Mouse (Mus musculus): ENCODE measurements around the gene Pram1.
"Not testable (repeated sequence)": the region's sequence is repeated elsewhere in the genome, so short reads cannot be mapped to it uniquely, and the experiment has no call there.

The Pram1 gene

DNA sequence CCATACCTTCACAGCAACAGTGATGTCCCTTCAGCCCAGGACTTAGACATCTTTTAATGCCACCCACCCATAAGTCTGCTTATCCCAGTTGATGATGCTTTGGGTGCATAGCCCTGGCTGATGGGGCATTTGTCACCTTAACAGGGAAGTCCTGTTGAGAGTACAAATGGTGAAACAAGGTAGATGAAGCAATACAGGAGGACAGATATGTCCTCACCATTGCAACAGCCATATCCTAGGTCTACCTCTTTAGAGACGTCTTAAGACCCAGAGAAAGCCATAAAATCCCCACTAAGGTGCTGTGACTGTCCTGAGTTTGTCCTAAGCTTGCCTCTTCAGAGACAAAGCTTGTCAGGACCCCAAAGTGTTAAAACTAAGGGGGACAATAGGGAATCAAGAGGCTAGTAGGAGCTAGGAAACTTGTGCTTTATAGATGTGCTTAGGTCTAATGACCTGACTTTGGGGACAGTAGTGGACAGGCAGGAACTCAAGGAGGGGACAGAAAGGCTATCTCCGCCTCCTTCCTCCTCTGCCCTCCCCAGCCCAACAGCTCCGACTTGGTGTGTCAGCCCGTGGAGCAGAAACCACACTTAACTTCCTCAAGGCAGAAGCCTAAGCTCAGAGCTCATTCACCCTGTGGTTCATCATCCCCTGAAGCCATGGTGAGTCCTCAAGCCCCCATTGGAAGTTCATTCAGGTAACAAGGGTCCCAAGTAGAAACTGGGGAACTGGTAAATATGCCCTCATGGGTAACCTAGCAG is at the start of gene Pram1:
Gene Pram1 (plus strand): TSS at position 541 of the 761 bp plus-strand sequence.
- no peak for DNase-seq (ENCODE audit: low spot score in 2 of 2)

DNA sequence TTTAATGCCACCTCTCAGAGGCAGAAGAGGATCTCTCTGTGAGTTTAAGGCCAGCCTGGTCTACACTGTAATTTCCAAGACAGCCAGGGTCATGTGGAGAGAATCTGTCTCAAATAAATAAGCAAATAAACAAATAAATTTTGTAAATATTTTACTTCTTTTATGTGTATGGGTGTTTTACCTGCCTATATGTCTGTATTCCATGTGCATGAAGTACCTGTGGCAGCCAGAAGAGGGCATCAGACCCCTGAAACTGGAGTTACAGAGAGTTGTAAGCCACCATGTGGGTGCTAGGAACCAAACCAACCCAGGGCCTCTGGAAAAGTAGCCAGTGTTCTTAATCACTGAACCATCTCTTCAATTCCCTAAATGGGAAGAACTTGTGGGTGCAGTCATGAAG is 40.6 kb upstream of the Pram1 start:
- no peak for DNase-seq (ENCODE audit: low spot score in 2 of 2)

- DNase-seq (ENCODE audit: low spot score in 2 of 2), result no peak
Measured at GRCm38 (mm10) chr17:33598506-33598905, 39.4 kb upstream of the Pram1 start.

DNA sequence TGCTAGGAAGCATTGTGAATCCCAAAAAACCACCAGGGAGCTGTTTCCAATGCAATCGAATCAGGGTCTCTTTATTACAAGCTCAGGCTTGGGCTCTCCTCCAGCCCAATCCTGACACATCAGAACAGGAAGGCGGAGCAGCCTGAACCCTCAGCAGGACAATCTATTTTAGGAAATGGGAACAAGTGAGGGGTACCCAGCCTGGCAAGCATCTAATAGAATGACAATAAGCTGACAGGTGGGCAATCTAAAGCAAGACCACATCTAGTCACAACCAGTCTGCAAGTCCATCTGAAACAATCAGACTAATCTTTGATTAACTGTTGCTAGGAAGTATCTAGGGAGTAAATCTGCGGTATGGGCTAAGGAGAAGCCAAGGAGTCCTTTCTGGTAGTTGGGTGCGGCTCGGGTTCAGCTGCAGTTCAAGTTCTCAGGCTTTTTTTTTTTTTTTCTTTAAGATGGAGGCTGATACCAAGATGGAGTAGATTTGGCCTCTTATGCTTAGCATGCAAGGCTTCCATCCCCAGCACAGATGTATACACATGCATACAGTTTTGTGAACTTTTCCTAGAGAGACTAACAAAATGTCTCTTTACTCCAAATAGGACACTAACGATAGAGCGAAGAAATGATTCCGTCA is 37.9 kb upstream of the Pram1 start:
- DNase-seq (ENCODE audit: low spot score in 2 of 2), result no peak

DNA sequence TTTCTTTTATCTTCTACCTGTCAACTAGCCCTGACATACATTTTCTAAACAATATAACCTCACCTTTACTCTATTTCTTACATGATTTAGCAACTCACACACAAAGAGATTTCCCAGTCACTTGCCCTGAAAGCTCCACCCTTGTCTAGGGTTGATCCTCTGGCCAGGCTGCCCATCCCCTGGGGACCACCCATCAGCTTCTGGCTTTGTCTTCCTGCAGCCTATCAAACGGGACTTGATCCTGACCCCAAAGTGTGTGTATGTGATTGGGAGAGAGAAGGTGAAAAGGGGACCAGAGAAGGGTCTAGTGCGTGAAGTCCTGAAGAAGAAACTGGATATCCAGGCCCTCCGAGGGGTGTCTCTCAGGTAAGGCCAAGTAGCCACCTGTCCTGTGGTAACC is 37.0 kb upstream of the Pram1 start:
- DNase-seq (ENCODE audit: low spot score in 2 of 2), result no peak

- no peak for DNase-seq (ENCODE audit: low spot score in 2 of 2)
Measured at GRCm38 (mm10) chr17:33601947-33602346, 35.9 kb upstream of the Pram1 start.

DNA sequence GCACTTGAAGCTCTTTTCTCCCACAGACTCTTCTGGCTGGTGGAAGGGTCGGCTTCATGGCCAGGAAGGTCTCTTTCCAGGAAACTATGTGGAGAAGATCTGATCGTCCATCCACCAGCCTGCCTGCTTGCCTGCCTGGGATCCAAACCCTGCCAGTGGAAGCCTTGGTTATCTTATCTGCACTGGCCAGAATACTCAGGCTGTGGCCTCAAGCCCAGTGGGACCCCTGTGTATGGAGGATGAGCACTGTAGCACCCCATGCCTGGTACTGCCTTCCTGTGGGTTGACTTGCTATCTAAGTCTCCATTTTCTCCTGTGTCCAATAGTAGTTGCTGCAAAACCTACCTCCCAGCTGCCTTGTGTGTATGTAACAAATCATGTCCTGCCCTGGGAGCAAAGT is 30.6 kb upstream of the Pram1 start:
- DNase-seq (ENCODE audit: low spot score in 2 of 2), result no peak

DNA sequence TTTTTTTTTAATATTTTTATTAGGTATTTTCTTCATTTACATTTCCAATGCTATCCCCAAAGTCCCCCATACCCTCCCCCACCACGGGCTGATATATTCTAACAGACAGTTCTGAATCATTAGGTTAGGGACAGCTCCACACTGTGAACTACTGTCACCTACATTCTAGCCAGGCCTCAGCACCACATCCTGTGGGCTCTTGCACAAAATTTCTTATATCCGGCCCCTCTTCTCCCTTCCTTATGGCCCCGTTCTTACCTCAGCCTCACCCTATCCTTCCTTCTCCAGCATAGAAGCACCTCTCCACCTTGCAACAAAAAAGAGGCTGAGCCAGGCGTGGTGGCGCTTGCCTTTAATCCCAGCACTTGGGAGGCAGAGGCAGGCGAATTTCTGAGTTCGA is 27.3 kb upstream of the Pram1 start:
- DNase-seq (ENCODE audit: low spot score in 2 of 2), result no peak

- not testable (repeated sequence) for DNase-seq (ENCODE audit: low spot score in 2 of 2)
Measured at GRCm38 (mm10) chr17:33613726-33614125, 24.1 kb upstream of the Pram1 start.

DNA sequence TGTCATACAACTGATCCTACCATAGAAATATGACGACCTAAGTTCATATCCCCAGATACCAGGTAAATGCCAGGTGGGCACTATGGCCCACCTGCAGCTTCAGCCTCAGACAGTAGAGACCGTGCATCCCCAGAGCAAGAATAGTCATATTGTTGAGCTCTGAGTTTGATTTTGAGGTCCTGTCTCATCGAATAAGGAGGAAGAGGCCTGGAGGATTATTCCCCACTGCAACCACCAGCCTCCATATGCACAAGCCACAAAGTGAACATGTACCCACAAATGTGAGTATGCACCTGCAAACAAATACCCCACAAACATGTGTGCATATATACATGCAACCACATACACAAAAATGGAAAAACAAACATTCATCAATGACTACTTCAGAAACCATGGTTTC is 10.6 kb upstream of the Pram1 start:
- DNase-seq (ENCODE audit: low spot score in 2 of 2), result no peak

DNA sequence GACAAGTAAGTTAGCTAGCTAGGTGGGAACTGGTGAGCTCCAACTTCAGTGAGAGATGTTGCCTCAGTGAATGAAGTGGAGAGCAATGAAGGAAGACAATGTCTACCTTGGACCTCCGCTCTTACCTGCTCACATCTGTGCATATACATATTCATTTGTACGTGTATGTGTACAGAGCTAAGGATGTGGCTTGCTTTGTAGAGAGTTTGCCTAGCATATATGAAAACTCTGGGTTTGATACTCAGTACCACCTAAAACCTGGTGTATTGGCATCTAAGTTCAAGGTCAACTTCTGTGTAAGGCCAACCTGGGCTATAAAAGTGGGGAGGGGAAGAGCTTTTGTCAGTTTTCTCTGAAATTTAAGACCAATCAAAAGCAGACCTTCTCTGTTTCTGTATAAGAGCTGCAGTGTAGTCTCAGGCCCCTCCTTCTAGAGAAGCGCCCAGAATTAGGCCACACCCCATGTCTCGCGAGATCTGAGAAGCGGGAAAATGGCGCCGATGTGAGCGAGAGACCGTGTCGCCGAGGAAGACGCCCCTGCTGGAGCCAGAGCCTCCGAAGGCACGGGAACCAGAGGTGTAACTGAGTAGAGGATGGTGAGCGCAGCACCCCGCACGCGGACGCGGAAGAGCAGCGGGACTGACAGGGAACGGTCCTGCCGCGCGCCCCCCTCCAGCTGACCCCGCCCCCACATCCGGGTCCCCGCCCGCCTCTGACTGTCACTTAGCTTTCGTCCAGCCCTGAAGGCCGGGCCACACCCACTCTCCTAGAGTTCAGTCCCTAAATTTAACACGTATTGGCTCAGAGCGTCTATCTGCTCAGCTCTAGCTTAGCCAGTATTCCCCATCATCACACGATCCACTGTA is 9.0 kb upstream of the Pram1 start, which contains the start of gene Zfp414:
Gene Zfp414 (plus strand): TSS at position 470 of the 866 bp plus-strand sequence.
- peak; percentile 87 to 91 for DNase-seq (ENCODE audit: low spot score in 2 of 2)

- DNase-seq (ENCODE audit: low spot score in 2 of 2), result no peak
Measured at GRCm38 (mm10) chr17:33629487-33630125, 8.2 kb upstream of the Pram1 start.

DNA sequence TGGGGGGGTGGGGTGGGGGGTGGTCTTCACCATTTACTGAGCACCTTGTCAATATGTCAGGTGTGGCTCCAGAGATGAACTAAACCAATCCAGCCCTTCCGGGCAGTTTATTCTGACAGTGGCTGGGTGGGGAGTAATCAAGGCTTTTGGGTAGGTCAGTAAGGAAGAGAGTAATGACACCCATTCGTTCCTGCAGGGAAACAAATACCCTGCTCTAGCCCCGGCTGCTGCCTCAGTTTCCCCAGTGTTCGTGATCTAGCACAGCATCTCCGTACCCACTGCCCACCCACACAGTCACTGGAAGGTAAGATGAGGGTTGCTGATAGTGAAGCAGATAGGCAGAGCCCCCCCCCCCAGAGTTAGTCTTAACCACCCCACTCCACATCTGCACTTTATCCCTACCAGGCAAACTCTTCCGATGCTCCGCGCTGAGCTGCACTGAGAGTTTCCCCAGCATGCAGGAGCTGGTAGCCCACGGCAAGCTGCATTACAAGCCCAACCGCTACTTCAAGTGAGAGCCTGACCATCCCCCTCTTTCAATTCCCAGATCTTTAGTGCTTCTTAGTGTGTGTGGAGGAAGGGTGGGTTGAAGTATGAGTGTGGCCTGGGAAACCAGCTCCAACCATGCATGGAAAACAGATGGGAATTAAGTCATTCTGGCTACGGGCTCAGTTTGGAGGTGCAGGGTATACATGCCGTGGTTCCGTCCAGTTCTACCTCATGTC is 7.5 kb upstream of the Pram1 start:
- no peak for DNase-seq (ENCODE audit: low spot score in 2 of 2)

DNA sequence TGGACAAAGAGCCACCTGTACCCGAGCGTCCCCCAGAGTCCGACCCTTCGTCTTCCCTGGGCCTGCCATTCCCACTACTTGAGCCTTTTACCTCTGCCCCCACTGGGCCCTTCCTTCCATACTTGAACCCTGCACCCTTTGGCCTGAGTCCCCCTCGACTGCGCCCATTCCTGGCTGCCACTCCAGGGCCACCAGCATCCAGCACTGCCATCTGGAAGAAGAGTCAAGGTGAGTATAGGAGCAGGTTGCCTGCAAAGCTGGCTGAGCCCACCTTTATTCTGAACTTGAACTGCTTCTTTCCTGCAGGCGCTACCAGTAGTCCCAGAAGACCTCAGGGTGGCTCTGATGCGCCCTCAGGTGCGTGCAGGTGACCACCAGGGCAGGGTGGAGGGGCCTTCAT is 6.6 kb upstream of the Pram1 start:
- no peak for DNase-seq (ENCODE audit: low spot score in 2 of 2)

DNA sequence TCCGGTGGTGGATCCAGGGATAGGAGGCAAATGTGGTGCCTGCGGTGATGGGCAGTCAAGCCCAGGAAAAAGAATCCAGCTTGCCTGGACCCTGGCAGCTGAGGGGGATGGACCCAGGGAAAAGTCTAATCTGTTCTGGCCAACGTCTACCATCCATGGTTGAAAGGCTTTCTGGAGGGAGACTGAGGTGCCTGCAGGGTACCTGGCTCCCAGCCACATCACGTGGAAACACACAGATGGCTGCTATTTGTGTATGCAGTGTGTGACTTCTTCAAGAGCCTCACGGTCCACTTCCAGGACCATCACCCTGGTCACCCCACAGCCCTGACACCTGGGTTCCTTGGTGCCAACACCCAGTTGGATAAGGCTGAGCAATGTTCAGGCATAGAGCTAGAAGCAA is 6.1 kb upstream of the Pram1 start:
- DNase-seq (ENCODE audit: low spot score in 2 of 2), result no peak

- no peak for DNase-seq (ENCODE audit: low spot score in 2 of 2)
Measured at GRCm38 (mm10) chr17:33637038-33637437, 818 bp upstream of the Pram1 start.

DNA sequence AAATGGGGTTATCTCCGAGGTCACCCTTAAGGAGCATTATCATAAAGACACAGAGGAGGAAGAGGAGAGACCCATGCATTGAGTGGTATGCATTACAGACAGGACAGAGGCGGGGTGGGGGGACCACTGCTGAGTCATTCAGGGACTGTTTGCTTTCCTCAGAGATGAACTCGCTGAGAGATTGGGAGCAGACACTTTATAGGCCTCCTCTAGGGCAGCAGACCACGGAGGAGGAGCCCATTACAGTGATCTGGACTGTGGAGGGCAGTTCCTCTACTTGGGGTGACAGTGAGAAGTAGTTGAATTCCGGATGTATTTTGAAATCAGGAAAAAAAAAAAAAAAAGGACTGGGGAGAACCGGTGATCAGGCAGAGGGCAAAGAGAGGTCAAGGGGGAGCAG is 1.9 kb downstream of the Pram1 start:
- no peak for DNase-seq (ENCODE audit: low spot score in 2 of 2)

GRCm38 (mm10) chr17:33644068-33644467 is 6.2 kb downstream of the Pram1 start:
- no peak for DNase-seq (ENCODE audit: low spot score in 2 of 2)

DNA sequence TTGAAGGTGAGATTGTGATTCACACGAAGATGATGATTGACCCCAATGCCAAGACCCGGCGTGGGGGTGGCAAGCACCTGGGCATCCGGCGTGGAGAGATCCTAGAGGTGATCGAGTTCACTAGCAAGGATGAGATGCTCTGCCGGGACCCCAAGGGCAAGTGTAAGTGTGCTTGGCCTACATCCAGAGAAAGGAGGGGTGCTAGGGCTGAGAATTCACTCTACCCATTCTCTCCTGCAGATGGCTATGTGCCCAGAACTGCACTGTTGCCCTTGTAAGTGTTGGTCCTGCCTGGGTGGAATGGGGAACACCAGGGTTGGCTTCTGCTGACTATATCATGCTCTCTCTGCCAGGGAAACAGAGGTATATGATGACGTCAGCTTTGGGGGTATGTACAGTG is 7.2 kb downstream of the Pram1 start:
- DNase-seq (ENCODE audit: low spot score in 2 of 2), result no peak

DNA sequence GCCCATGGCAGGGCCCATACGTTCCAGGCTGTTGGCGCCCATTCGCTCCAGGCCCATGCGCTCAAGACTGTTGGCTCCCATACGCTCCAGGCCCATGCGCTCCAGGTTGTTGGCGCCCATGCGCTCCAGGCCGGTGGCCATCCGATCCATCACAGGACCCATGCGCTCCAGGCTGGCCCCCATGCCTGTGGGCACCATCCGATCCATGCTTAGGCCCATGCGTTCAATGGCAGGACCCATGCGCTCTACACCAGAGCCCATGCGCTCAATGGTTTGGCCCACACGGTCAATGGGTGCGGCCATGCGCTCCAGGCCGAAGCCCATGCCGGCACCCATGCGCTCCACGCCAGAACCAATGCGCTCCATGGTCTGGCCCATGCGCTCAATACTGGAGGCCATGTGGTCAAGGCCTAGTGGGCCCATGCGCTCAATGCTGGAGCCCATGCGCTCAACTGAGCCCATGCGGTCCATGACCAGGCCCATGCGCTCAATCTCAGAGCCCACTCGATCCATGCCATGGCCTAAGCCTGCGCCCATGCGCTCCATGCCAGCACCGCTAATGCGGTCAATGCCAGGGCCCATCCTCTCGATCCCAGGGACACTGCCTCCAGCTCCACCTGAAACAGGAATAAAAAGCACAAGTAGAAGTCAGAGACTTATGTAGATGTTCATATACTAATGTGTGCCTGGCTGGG is 12.1 kb downstream of the Pram1 start:
- DNase-seq (ENCODE audit: low spot score in 2 of 2), result no peak

GRCm38 (mm10) chr17:33666813-33667212 is 29.0 kb downstream of the Pram1 start:
- no peak for DNase-seq (ENCODE audit: low spot score in 2 of 2)
